Mouse (Mus musculus) layer of hippocampus, adult 11-12 months (tissue): ENCODE measurements at regions not wholly inside any gene's neighbourhood (a gene's known extent, or its start where the extent isn't known, plus 50 kb on each side); places are given as distances from the start of the nearest gene placed in this dataset.

Experiments used
- DNase-seq: peaks from one replicate; pipeline ENCODE4 v3.0.0; 2022; ENCODE audit warnings: low spot score

DNA sequence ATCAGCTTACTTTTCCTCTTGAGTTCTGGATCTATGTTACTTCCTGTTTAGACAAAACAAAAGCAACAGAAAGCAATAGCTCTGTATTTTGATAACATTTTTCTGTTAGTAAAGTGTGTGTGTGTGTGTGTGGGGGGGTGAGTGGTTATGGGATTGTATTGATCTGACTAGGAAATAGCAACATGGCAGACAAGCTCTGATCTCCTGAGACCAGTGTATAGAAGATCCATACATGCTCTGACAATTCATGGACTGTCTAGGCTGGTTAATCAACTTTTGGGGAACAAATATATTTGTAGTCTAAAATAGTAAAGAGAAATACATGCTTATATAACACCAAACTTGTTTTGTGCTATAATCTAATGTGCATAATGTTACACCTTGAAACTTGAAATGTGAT lies 124.7 kb upstream of the Defb41 start:
- no peak for DNase-seq

- no peak for DNase-seq
Observed at GRCm38 (mm10) chr1:18384079-18384478, 119.1 kb upstream of the Defb41 start.

DNA sequence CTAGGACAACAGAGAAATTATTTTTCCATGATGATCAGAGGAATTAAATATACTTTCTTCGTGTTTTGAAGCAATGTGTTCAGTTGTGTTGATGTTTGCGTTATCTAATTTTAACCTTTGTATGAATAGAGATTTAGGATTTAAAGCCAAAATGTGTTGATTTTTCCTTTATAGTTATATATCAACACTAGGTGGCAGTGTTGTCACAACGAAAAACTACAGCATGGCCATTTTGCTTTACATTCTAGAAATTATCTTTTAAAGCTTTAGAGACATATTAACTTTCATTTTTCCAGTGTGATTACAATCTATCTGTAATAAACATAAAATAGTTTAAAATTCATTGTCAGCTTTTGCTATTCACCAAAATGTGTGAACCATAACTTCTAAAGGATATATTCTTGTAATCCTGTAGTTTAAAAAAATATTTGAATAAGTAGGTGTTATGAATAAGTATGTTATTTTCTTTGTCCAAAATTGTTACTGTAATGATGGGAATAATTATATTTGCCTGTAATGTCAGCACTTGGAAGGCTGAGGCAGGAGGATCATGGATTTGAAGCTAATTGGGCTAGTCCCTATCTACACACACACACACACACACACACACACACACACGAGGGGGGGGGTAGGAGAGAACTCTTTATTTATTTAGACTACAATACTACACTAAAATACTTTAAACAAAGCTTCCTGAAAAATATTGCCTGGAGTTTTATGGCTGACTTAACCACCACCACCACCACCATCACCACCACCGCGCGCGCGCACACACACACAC lies 95.2 kb upstream of the Defb41 start:
- no peak for DNase-seq

DNA sequence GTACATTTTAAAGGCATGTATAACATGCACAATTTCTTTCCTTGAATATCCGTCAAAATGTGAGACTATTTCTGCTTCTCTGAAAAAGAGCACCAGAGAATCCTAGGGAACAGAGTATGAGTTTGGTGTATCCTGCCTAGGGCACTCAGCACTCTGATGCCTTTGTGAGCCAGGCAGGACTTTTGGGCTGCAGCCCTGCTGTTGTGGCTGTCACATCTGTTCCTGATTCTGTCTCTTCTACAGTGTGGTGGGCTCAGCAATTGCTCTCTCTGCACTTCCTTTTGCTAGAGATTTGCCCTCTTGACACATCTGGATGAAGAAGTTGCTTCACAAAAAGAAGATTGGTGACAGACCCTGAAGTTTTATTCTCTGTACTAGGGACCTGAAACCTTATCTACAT lies 73.9 kb upstream of the Defb41 start:
- DNase-seq = no peak
